Mouse (Mus musculus): ENCODE results near the gene Vps13d. TPM values are rescaled to one million over a fixed set of nuclear protein-coding genes. Genes with fewer than 3 reads are reported as not detected.

Vps13d gene
- polyA plus RNA-seq (2015; fragmentation: Nextera tagmentation; extraction: Ambion mirVana) = 10.3 and 12.8 TPM in 2 replicates

DNA sequence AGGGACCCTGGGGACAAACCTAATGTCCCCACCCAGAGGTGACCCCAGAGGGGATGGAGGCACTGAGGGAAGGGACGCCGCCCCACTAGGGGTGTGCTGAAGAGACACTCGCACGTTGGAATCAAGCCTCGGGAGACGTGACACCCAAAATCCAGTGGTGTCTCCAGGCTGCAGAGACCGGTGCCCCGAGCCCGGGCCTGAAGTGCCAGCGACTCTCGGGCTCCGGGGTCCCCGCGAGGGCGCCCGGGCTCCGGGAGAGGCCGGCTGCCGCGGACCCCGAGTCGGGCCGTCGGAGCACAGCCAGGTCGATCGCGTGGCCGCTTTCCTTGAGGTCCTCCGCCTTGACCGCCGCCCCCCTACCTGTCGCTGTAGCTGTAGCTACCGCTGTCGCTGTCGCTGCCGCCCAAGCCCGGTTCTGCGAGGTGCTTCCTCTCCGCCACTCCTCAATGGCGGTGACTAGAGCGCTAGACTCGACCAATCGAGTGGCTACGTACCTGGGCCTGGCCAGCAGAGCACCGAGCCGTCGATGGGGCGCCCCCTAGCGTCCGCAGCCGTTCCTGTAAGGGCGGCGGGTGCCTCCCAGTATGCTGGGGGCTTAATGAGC lies at the start of gene Vps13d:
Gene Vps13d (minus strand): TSS at position 447 of the 604 bp plus-strand sequence.
- Histone ChIP-seq H3K27me3 (replicated peaks; ENCODE audit: insufficient read depth, low read length) (no peaks in the 10 kb centered on the region), H3K27ac (ENCODE audit: low read length) (peak within 1 kb of the TSS; percentile 85), H3K9ac (replicated peaks; ENCODE audit: low read depth) (peak within 1 kb of the TSS; percentile 91), H3K9me3 (ENCODE audit: low read length) (no peaks in the 10 kb centered on the region), H3K4me2 (replicated peaks; ENCODE audit: low read depth, low read length) (peak within 1 kb of the TSS; percentile 73), H3K4me1 (ENCODE audit: insufficient read depth, low read depth, low read length) (peaks cover 5% of the 10 kb centered on the region), H3K4me3 (ENCODE audit: low read depth, low read length) (peak within 1 kb of the TSS; percentile 98), H3K36me3 (ENCODE audit: insufficient read depth, low read length) (0 out of 2 replicates have a peak, but pooled peaks cover 7% of the 10 kb centered on the region)
- WGBS = 0% methylated on average over 37 of the region's 53 CpGs
- TF ChIP-seq CTCF (IDR thresholded peaks at IDR 0.05) (peak; percentile 99), EP300 (IDR thresholded peaks at IDR 0.05) (no peak)
- ATAC-seq (peak; percentile 94), DNase-seq (ENCODE audit: low spot score) (peak; percentile 96)

DNA sequence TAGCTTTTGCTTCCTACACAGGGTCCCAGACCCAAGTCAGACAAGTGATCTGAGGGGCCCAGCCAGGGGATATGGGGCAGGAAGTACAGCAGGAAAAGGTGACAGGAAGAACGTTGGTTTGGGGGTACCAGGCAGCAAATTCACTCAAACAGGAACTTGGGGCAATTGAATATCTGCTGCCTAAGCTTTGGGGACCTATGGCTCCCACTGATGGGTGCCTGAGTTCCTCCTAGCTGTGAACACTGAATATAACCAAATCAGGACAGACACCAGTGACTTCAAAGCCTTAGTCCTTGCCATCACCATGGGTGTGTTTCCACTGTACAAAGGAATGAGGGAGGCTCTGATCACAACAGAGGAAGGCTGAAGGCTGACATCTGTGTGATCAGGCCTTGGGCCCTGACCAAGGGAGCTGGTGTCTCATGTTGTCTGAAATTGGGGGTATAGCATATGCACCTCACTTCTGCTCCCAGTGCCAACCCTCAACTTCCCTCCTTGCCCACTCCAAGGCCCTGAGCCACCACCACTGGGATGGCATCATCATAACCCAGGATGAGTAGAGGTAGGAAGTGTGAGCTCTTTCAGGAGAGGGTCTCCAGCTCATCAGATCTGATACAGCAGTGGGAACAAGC lies 48.0 kb upstream of the Vps13d start:
- H3K4me1 ChIP-seq (ENCODE audit: insufficient read depth, low read depth, low read length) = peaks cover 5% of the 10 kb centered on the region; the same call in 1 of the 2 replicates
- H3K36me3 ChIP-seq (ENCODE audit: insufficient read depth, low read length) = no peaks in the 10 kb centered on the region
- H3K4me2 ChIP-seq (replicated peaks; ENCODE audit: low read depth, low read length) = no peak overlapping the region
- H3K4me3 ChIP-seq (ENCODE audit: low read depth, low read length) = no peak overlapping the region
- DNase-seq (ENCODE audit: low spot score) = no peak
- H3K9me3 ChIP-seq (ENCODE audit: low read length) = no peaks in the 10 kb centered on the region
- 0 out of 2 replicates have a peak, but pooled peaks cover 9% of the 10 kb centered on the region for H3K27me3 ChIP-seq (replicated peaks; ENCODE audit: insufficient read depth, low read length)
- ATAC-seq = no peak
- H3K9ac ChIP-seq (replicated peaks; ENCODE audit: low read depth) = no peak overlapping the region
- H3K27ac ChIP-seq (ENCODE audit: low read length) = no peak overlapping the region
- WGBS = 48% methylated on average over 1 of the region's 1 CpGs
- TF ChIP-seq EP300 (IDR thresholded peaks at IDR 0.05) (no peak), CTCF (IDR thresholded peaks at IDR 0.05) (no peak)

DNA sequence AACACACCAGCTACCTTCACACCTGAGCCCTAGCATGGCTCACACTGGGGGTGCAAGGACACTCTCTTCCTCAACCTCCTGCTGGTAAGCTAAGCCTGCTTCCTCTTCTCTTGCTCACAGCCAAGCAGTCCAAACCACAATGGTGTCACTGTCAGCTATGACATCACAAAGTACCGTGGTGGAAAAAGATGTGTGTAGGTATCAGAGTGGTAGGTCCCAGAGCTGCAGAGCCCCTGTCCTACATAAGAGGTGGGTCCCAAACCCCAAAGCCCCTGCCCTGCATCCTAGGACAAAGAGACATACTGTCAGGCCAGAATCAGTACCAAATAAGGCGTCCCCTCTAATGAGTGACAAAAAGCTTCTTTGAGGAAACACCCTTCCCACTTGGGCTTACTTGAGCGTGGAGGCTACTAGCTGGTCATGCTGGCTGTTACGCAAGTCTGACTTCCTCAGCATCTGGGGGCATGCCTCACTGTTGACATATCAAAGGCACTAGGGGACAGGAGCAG lies 46.0 kb upstream of the Vps13d start:
- Histone ChIP-seq H3K27me3 (replicated peaks; ENCODE audit: insufficient read depth, low read length) (0 out of 2 replicates have a peak, but pooled peaks cover 7% of the 10 kb centered on the region), H3K9me3 (ENCODE audit: low read length) (no peaks in the 10 kb centered on the region), H3K4me3 (ENCODE audit: low read depth, low read length) (no peak overlapping the region), H3K27ac (ENCODE audit: low read length) (no peak overlapping the region; the same call in 1 of the 2 replicates), H3K4me2 (replicated peaks; ENCODE audit: low read depth, low read length) (no peak overlapping the region), H3K9ac (replicated peaks; ENCODE audit: low read depth) (no peak overlapping the region), H3K36me3 (ENCODE audit: insufficient read depth, low read length) (no peaks in the 10 kb centered on the region), H3K4me1 (ENCODE audit: insufficient read depth, low read depth, low read length) (peaks cover 5% of the 10 kb centered on the region; the same call in 1 of the 2 replicates)
- 59% methylated on average over 4 of the region's 4 CpGs for WGBS
- DNase-seq (ENCODE audit: low spot score) = peak; percentile 57
- TF ChIP-seq EP300 (IDR thresholded peaks at IDR 0.05) (no peak), CTCF (IDR thresholded peaks at IDR 0.05) (no peak)
- peak; percentile 55 for ATAC-seq

DNA sequence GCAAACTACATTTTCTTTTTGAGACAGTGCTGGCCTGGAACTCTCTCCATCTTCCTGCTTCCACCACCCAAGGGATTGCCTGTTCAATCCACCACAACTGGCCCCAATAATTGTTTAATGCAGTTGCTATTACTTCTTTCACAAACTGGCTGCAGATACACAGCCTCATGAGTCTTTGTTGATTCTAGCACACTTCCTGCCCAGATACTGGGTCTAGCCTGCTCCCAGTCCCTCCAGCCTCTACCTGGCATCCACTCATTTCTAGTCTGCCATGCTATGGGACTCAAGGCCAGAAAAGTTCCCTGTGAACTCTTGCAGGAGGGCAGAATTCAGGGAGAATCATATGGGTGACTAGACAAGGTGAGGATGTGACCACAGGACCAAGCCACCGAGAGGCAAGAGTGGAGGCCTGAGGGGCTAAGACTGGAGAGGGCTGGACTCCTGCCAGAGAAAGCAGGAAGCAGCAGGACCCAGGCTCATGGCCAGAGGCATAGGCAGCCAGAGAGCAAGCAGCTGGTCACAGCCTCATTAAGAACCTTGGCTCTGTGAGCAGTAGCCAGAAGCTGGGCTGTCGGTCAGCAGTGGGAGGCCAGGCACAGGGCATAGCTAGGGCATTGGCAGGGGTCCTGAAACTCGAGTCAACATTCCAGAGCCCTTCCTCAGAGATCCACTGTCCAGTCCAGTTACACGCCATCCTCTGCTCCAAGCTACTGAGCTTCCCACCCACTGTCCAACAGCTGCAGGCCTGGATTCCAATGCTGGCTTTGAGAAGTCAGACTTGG lies 44.4 kb upstream of the Vps13d start:
- Histone ChIP-seq H3K4me2 (replicated peaks; ENCODE audit: low read depth, low read length) (no peak overlapping the region), H3K36me3 (ENCODE audit: insufficient read depth, low read length) (no peaks in the 10 kb centered on the region), H3K4me1 (ENCODE audit: insufficient read depth, low read depth, low read length) (peaks cover 5% of the 10 kb centered on the region; the same call in 1 of the 2 replicates), H3K9me3 (ENCODE audit: low read length) (no peaks in the 10 kb centered on the region), H3K9ac (replicated peaks; ENCODE audit: low read depth) (no peak overlapping the region), H3K27ac (ENCODE audit: low read length) (peak overlapping the region; percentile 65), H3K27me3 (replicated peaks; ENCODE audit: insufficient read depth, low read length) (no peaks in the 10 kb centered on the region), H3K4me3 (ENCODE audit: low read depth, low read length) (no peak overlapping the region)
- TF ChIP-seq CTCF (IDR thresholded peaks at IDR 0.05) (no peak), EP300 (IDR thresholded peaks at IDR 0.05) (no peak)
- ATAC-seq = peak; percentile 87
- WGBS = 22% methylated on average over 4 of the region's 4 CpGs
- peak; percentile 83 for DNase-seq (ENCODE audit: low spot score)

DNA sequence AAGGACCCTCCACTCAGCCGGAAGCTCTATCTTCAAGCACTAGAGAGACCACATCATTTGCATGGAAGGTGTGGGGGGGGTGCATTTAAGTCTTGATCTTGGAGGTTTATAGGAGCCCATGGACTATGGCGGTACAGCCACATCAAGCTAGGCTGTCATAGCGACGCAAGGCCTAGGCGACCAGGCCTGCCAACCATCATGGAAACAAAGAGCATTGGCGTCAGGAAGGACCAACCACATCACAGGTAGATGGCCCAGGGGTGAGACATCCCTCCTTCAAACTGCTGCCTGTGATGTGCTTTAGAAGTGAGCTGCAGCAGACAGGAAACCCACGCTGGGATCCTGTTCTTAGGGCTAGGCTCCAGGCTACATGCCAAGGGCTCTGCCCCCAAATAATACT lies 41.2 kb upstream of the Vps13d start:
- Histone ChIP-seq H3K9ac (replicated peaks; ENCODE audit: low read depth) (no peak overlapping the region), H3K27ac (ENCODE audit: low read length) (no peak overlapping the region), H3K27me3 (replicated peaks; ENCODE audit: insufficient read depth, low read length) (no peaks in the 10 kb centered on the region), H3K4me1 (ENCODE audit: insufficient read depth, low read depth, low read length) (peaks cover 5% of the 10 kb centered on the region; the same call in 1 of the 2 replicates), H3K36me3 (ENCODE audit: insufficient read depth, low read length) (no peaks in the 10 kb centered on the region), H3K4me3 (ENCODE audit: low read depth, low read length) (no peak overlapping the region), H3K9me3 (ENCODE audit: low read length) (no peaks in the 10 kb centered on the region), H3K4me2 (replicated peaks; ENCODE audit: low read depth, low read length) (no peak overlapping the region)
- ATAC-seq = no peak
- TF ChIP-seq EP300 (IDR thresholded peaks at IDR 0.05) = no peak
- TF ChIP-seq CTCF (IDR thresholded peaks at IDR 0.05) = no peak
- 83% methylated on average over 7 of the region's 7 CpGs for WGBS
- no peak for DNase-seq (ENCODE audit: low spot score)
